Comparison of ENCODE assay signal across 24 mouse cellular contexts in the genomic region with DNA sequence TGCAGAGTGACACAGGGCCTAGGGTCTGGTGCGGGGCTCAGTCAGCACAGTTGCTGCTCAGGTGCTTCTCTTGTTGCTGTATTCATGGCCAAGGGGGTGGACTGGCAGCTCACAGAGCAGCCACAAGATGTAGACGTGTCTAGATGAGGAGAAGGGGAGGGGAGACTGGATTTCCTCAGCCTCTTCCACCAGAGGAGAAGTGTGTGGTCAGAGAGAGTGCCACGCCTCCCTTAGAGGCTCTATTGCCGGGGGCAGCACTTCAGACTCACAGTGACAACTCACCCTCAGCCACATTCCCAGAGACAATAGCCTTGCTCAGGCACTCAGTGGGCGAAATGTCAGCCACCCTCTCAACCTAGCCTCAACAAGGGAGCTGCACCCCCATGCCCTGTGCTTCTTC. TPM values are rescaled to one million over a fixed set of nuclear protein-coding genes. Genes with fewer than 3 reads are reported as not detected.
DNase-seq lines count a peak whose midpoint lies in the region; ATAC-seq and TF ChIP-seq lines count a peak whose summit lies in the region.
"Had no signal": no experiment of that assay in that cellular context is flagged by ENCODE, and none has a peak within 500 bp of the region (broad histone marks: within the 10 kb centered on the region; RNA-seq: fewer than 3 reads in every experiment).

No protein-coding gene starts in this region.

- TF ChIP-seq CTCF in intestine, postnatal 0 days (IDR thresholded peaks at IDR 0.05; ENCODE audit: low read depth) = no peak

- peaks cover 16% of the 10 kb centered on the region for H3K4me1 ChIP-seq in intestine, embryonic 16.5 days (ENCODE audit: control insufficient read depth, insufficient read depth, low read length)
- H3K4me1 ChIP-seq in intestine, postnatal 0 days (replicated peaks; ENCODE audit: control insufficient read depth, insufficient read depth, low read length) = peaks cover 8% of the 10 kb centered on the region; the same call in 1 of the 2 replicates
- H3K4me1 ChIP-seq in neural tube, embryonic 12.5 days = no peaks in the 10 kb centered on the region

- no peak overlapping the region for H3K27ac ChIP-seq in intestine, embryonic 16.5 days (ENCODE audit: low read length)
- no peak overlapping the region; the same call in 1 of the 2 replicates for H3K27ac ChIP-seq in intestine, postnatal 0 days (ENCODE audit: low read depth, low read length)
- no peak overlapping the region for H3K27ac ChIP-seq in neural tube, embryonic 12.5 days
- H3K27ac ChIP-seq: embryonic facial prominence, embryonic 10.5 days; forebrain, embryonic 13.5 days; heart, adult 2 months; hindbrain, embryonic 13.5 days; hindbrain, postnatal 0 days had no signal

- 0 out of 2 replicates have a peak, but pooled peaks have one; percentile 16 for ATAC-seq in intestine, embryonic 16.5 days
- ATAC-seq in intestine, postnatal 0 days = no peak
- 0 out of 2 replicates have a peak, but pooled peaks have one; percentile 2 for ATAC-seq in neural tube, embryonic 12.5 days (ENCODE audit: low FRiP score, low read depth)
- ATAC-seq: CD4-positive, CD25-positive, alpha-beta regulatory T cell, adult 4 months; hindbrain, postnatal 0 days had no signal

- no peak overlapping the region for H3K4me3 ChIP-seq in intestine, embryonic 16.5 days (ENCODE audit: low read length)
- H3K4me3 ChIP-seq in intestine, postnatal 0 days (ENCODE audit: low read depth, low read length) = no peak overlapping the region
- no peak overlapping the region for H3K4me3 ChIP-seq in neural tube, embryonic 12.5 days
- H3K4me3 ChIP-seq: embryonic facial prominence, embryonic 10.5 days; forebrain, embryonic 13.5 days; heart, adult 2 months; hindbrain, embryonic 13.5 days; intestine, embryonic 15.5 days had no signal

- WGBS in intestine, embryonic 16.5 days = 74% methylated on average over 5 of the region's 5 CpGs
- WGBS in intestine, postnatal 0 days = 76% methylated on average over 5 of the region's 5 CpGs
- 75% methylated on average over 5 of the region's 5 CpGs for WGBS in neural tube, embryonic 12.5 days

- DNase-seq in neural tube, embryonic 10.5 days (ENCODE audit: extremely low spot score, low spot score) = no peak
- peak; percentile 62 for DNase-seq in ZHBTc4 (ENCODE audit: low read depth, low spot score)
- no peak for DNase-seq in left cerebral cortex, adult 11 months (ENCODE audit: low spot score)
- no peak for DNase-seq in adrenal gland, adult 8-10 months
- DNase-seq: heart, postnatal 10 days had no signal

- H3K9ac ChIP-seq in intestine, embryonic 16.5 days (ENCODE audit: low read depth, low read length) = no peak overlapping the region
- H3K9ac ChIP-seq in intestine, postnatal 0 days (ENCODE audit: low read depth, low read length) = no peak overlapping the region
- no peak overlapping the region for H3K9ac ChIP-seq in neural tube, embryonic 12.5 days
- H3K9ac ChIP-seq: forebrain, embryonic 13.5 days; hindbrain, embryonic 13.5 days; intestine, embryonic 15.5 days had no signal

- H3K4me2 ChIP-seq in intestine, embryonic 16.5 days (ENCODE audit: low read depth, low read length) = no peak overlapping the region
- no peak overlapping the region for H3K4me2 ChIP-seq in intestine, postnatal 0 days (replicated peaks; ENCODE audit: low read depth)
- no peak overlapping the region for H3K4me2 ChIP-seq in neural tube, embryonic 12.5 days (replicated peaks)
- H3K4me2 ChIP-seq: forebrain, embryonic 13.5 days; hindbrain, embryonic 13.5 days; intestine, embryonic 15.5 days had no signal

- peaks cover 16% of the 10 kb centered on the region for H3K36me3 ChIP-seq in intestine, embryonic 16.5 days (ENCODE audit: control insufficient read depth, insufficient read depth, low read length)
- H3K36me3 ChIP-seq in intestine, postnatal 0 days (ENCODE audit: control insufficient read depth, insufficient read depth) = peaks cover 64% of the 10 kb centered on the region
- peaks cover 57% of the 10 kb centered on the region for H3K36me3 ChIP-seq in neural tube, embryonic 12.5 days

- H3K27me3 ChIP-seq in intestine, embryonic 16.5 days (replicated peaks; ENCODE audit: control insufficient read depth, insufficient read depth, low read length) = no peaks in the 10 kb centered on the region
- H3K27me3 ChIP-seq in intestine, postnatal 0 days (replicated peaks; ENCODE audit: control insufficient read depth, insufficient read depth, low read length) = no peaks in the 10 kb centered on the region
- no peaks in the 10 kb centered on the region for H3K27me3 ChIP-seq in neural tube, embryonic 12.5 days (replicated peaks)
- H3K27me3 ChIP-seq: forebrain, embryonic 13.5 days; hindbrain, embryonic 13.5 days; intestine, embryonic 15.5 days had no signal

- no peaks in the 10 kb centered on the region for H3K9me3 ChIP-seq in intestine, embryonic 16.5 days (ENCODE audit: control insufficient read depth, low read length)
- no peaks in the 10 kb centered on the region for H3K9me3 ChIP-seq in intestine, postnatal 0 days (ENCODE audit: control insufficient read depth)
- H3K9me3 ChIP-seq in neural tube, embryonic 12.5 days = no peaks in the 10 kb centered on the region
- H3K9me3 ChIP-seq: embryonic facial prominence, embryonic 10.5 days; forebrain, embryonic 13.5 days; hindbrain, embryonic 13.5 days; intestine, embryonic 15.5 days had no signal

RNA-seq across cellular contexts. Expression of a gene that starts 11.8 kb away (rescaled TPM):
- polyA plus RNA-seq in intestine, embryonic 16.5 days (2015; fragmentation: Nextera tagmentation; extraction: Ambion mirVana) = not detected in 2 replicates
- not detected in 2 replicates for polyA plus RNA-seq in intestine, postnatal 0 days (2015; fragmentation: Nextera tagmentation; extraction: Ambion mirVana)
- not detected in 2 replicates for polyA plus RNA-seq in neural tube, embryonic 12.5 days (2016; fragmentation: Nextera tagmentation; extraction: Ambion mirVana)
- not detected for total RNA-seq in adrenal gland, adult 8-10 months (2022)
- total RNA-seq: adrenal gland, adult 2 months; adrenal gland, postnatal 36 days; gastrocnemius, adult 8-10 months; gastrocnemius, postnatal 4 days; heart, adult 2 months; heart, postnatal 10 days; hematopoietic stem cell, adult 5-6 weeks; hindbrain, postnatal 0 days; MEL had no signal
- polyA plus RNA-seq: adrenal gland, adult 2 months; CD4-positive, CD25-positive, alpha-beta regulatory T cell, adult 4 months; cerebellum, adult 2 months; embryonic facial prominence, embryonic 10.5 days; embryonic facial prominence, embryonic 14.5 days; forebrain, embryonic 13.5 days; heart, adult 2 months; heart, embryonic 14.5 days; intestine, embryonic 15.5 days had no signal

RNA-seq across cellular contexts. Expression of a gene that starts 49.1 kb away (rescaled TPM):
- polyA plus RNA-seq in intestine, embryonic 16.5 days (2015; fragmentation: Nextera tagmentation; extraction: Ambion mirVana) = 1.7 and 1.9 TPM in 2 replicates
- polyA plus RNA-seq in intestine, postnatal 0 days (2015; fragmentation: Nextera tagmentation; extraction: Ambion mirVana) = 2.5 and 3.0 TPM in 2 replicates
- 0.04 and 0.15 TPM in 2 replicates for polyA plus RNA-seq in neural tube, embryonic 12.5 days (2016; fragmentation: Nextera tagmentation; extraction: Ambion mirVana)
- total RNA-seq in adrenal gland, adult 8-10 months (2022) = under 1 TPM; 0.37 to 0.78 (median 0.55) TPM
- total RNA-seq: gastrocnemius, adult 8-10 months; heart, postnatal 10 days; hematopoietic stem cell, adult 5-6 weeks; hindbrain, postnatal 0 days; MEL had no signal

RNA-seq across cellular contexts. Expression of a gene that starts 57.4 kb away (rescaled TPM):
- 12.5 and 14.1 TPM in 2 replicates for polyA plus RNA-seq in intestine, embryonic 16.5 days (2015; fragmentation: Nextera tagmentation; extraction: Ambion mirVana)
- 11.3 and 11.8 TPM in 2 replicates for polyA plus RNA-seq in intestine, postnatal 0 days (2015; fragmentation: Nextera tagmentation; extraction: Ambion mirVana)
- polyA plus RNA-seq in neural tube, embryonic 12.5 days (2016; fragmentation: Nextera tagmentation; extraction: Ambion mirVana) = 20.0 and 20.1 TPM in 2 replicates
- 100 to 1,000 TPM in 2 of 4 experiments, 10 to 100 TPM in 2; 87.1 to 147 (median 102) TPM for total RNA-seq in adrenal gland, adult 8-10 months (2022)
- total RNA-seq: MEL had no signal
